Mouse (Mus musculus): ENCODE data around the gene Nrde2. TPM values are rescaled to one million over a fixed set of nuclear protein-coding genes. Genes with fewer than 3 reads are reported as not detected.

Nrde2 gene
- polyA plus RNA-seq (2012; rRNA removed): 5.7 and 6.2 TPM in 2 replicates

DNA sequence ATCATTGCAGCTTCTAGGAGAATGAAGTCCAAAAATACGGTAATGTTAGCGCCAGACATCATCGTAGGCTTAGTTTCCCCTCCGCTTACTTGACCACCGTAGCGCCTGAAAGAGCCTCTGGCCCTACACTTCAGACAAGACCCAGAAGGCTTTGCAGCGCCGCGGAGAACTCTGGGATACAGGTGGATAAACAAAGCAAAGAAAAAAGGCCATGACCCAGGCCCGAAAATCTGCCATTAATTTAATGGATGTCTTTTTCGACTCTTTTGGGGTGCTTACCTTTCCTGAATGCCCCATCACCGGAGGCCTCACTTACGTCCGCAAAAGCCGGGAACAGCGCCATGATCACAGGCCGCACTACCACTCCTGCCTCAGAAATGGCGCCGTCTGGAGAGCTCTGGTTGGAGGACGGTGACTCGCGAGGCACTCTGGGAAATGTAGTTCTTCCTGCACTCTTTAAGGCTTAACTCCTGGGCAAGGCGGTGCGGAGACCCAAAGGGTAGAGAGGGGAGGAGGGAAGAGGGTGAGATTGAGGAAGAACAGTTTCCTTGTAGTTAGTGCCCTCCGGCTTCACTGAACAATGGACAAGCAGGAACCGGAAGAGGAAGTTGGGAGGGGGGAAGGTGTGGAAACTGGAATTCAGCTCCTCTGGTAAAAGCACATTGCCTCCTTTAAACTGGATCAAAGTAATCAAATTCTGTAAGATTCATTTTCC lies at the start of gene Nrde2:
Gene Nrde2, minus strand, starts transcription at position 393 of the 715 bp plus-strand sequence.

DNA sequence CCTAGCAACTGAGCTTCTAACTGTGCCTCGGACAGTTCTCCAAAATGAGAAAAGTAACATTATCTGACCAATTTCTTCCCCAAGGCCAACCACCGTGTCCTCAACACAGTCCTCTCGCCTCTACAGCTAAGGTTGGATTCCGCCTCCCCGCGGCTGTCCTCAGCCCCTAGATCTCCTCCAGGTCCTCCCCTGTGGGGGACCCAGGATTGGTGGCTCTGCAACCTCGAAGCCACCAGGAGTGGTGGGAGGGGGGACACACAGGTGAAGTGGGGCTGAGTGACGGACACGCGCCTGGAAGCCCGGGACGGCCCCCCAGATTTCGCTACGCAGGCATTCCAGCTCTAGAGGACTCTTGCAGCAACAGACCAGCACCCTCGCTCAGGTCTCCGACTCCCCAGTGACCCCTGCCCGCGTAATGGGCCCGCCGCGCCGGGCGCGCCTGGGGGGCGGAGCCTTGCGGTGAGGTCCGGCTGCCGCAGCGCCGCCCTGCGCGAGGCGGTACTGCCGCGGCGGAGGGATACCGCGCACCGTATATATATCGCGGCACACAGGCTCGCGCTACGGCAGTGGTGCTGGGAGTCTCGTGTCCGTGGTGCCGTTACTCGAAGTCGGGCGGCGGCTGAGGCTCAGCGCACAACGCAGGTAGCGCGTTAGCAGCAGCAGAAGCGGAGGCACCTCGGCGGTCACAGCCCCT lies 39.7 kb upstream of the Nrde2 start, which contains the start of gene Calm1:
Gene Calm1, plus strand, starts transcription at position 469 of the 694 bp plus-strand sequence.

DNA sequence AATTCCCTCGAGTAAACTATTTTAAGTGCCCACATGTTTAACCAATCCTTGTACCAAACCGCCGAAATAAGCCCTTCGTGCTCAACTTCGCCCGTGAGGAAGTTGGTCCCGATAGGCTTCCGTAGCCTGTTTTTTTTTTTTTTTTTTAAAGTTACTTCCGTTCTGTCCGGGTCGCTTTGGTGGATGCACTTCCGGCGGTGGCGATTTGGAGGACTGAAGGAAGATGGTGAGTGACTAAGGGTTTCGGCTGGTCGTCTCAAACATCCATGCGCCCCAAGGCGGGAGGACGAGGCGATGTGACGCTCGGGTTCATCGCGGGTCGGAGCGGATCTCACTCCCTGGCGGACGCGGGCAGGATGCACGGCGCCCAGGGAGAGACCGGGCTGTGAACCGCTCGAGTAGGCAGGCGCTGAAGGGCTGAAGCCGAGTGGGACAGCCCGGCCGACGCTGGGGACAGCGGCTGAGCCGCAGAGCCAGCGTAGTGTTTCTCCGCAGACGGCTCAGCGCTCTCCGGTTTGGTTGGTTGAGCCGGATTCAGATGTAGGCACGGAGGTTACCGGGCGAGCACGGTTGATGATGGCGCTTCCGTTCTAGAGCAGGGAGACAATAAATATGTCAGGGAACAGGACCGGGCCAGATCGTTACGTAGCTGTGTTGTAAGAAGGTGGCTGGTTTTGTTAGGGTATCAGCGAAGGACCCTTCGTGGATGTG lies 49.3 kb downstream of the Nrde2 start, which contains the start of gene Psmc1:
Gene Psmc1, plus strand, starts transcription at position 169 of the 711 bp plus-strand sequence.

Other genes starting within 250 kb of the Nrde2 start
- 0.36 and 0.53 TPM in 2 replicates for gene Kcnk13, start 195.2 kb downstream of the Nrde2 start, polyA plus RNA-seq (2012; rRNA removed)
- gene Psmc1, start 49.5 kb downstream of the Nrde2 start, polyA plus RNA-seq (2012; rRNA removed): 18.5 and 24.8 TPM in 2 replicates
- 850 and 950 TPM in 2 replicates for gene Calm1, start 39.8 kb upstream of the Nrde2 start, polyA plus RNA-seq (2012; rRNA removed)

Data from colon, adult 2 months (tissue).